Mouse (Mus musculus): ENCODE data around the gene Gna15. TPM values are rescaled to one million over a fixed set of nuclear protein-coding genes. Genes with fewer than 3 reads are reported as not detected.

Gene Gna15
- total and polyA plus RNA-seq, 3 experiments, result 23.0 to 142 (median 33.0) TPM

GRCm38 (mm10) chr10:81571501-81571876 is 47.5 kb upstream of the Gna15 start (continued):
- TF ChIP-seq RAD21 (IDR thresholded peaks at IDR 0.05; ENCODE audit: low read depth, low read length) (no peak), NELFE (IDR thresholded peaks at IDR 0.05; ENCODE audit: low read depth, low read length) (no peak)

- Histone ChIP-seq H3K4me1 (ENCODE audit: control insufficient read depth in 1 of 2, insufficient read depth in 2 of 2, low read length in 2 of 2) (peaks cover 3 to 30% of the 10 kb centered on the region in 2 experiments; a peak in 3 of 4 replicates), H3K36me3 (ENCODE audit: control insufficient read depth in 1 of 2, insufficient read depth in 2 of 2, low read length in 2 of 2) (peaks cover 0 to 12% of the 10 kb centered on the region in 2 experiments; a peak in 2 of 4 replicates), H3K27ac (ENCODE audit: control insufficient read depth, low read depth, low read length) (peak overlapping the region; percentile 57), H3K4me3 (ENCODE audit: control insufficient read depth in 1 of 2, insufficient read depth in 1 of 2, low read depth in 2 of 2, low read length in 2 of 2) (peak overlapping the region; percentile 69 to 79), H3K27me3 (ENCODE audit: control insufficient read depth in 1 of 2, insufficient read depth in 2 of 2, low read length in 2 of 2) (no peaks in the 10 kb centered on the region), H3K79me2 (ENCODE audit: control insufficient read depth, insufficient read depth, low read length, poor library complexity) (no peaks in the 10 kb centered on the region; the same call in 1 of the 2 replicates), H3K9ac (ENCODE audit: control insufficient read depth, low read depth, low read length, poor library complexity, severe bottlenecking) (peak overlapping the region; percentile 88), H3K9me3 (replicated peaks; ENCODE audit: insufficient read depth, low read length) (no peaks in the 10 kb centered on the region)
- DNase-seq (ENCODE audit: low read depth, low spot score), result peak; percentile 91
- TF ChIP-seq ELF1 (IDR thresholded peaks at IDR 0.05; ENCODE audit: low read depth, low read length) (peak; percentile 50; the same call in 1 of the 2 replicates), HCFC1 (IDR thresholded peaks at IDR 0.05; ENCODE audit: low read depth, low read length) (peak; percentile 97), BHLHE40 (IDR thresholded peaks at IDR 0.05; ENCODE audit: borderline replicate concordance, low read depth, low read length) (peak; percentile 90), CHD2 (IDR thresholded peaks at IDR 0.05; ENCODE audit: low read length) (no peak), NELFE (IDR thresholded peaks at IDR 0.05; ENCODE audit: low read depth, low read length) (no peak; the same call in 1 of the 2 replicates), POLR2A (IDR thresholded peaks at IDR 0.05; ENCODE audit: control insufficient read depth in 1 of 2, insufficient read depth in 1 of 2, low read depth in 1 of 2, low read length in 2 of 2, poor library complexity in 1 of 2) (peak in 1 of 2 experiments; percentile 27; a peak in 1 of 4 replicates), ZMIZ1 (IDR thresholded peaks at IDR 0.05; ENCODE audit: low read depth, low read length) (peak; percentile 11; the same call in 1 of the 2 replicates), USF2 (IDR thresholded peaks at IDR 0.05; ENCODE audit: borderline replicate concordance in 1 of 2, insufficient read depth in 1 of 2, low read depth in 1 of 2, low read length in 2 of 2) (no peak), TCF12 (IDR thresholded peaks at IDR 0.05; ENCODE audit: low read depth, low read length) (peak; percentile 32; the same call in 1 of the 2 replicates), GABPA (IDR thresholded peaks at IDR 0.05; ENCODE audit: low read depth, low read length) (no peak), POLR2AphosphoS5 (IDR thresholded peaks at IDR 0.05; ENCODE audit: borderline replicate concordance, low read depth, low read length) (no peak), ZNF384 (IDR thresholded peaks at IDR 0.05; ENCODE audit: low read depth, low read length) (peak; percentile 88), TBP (IDR thresholded peaks at IDR 0.05; ENCODE audit: low read depth, low read length) (no peak), MAFK (IDR thresholded peaks at IDR 0.05; ENCODE audit: borderline replicate concordance, low read depth, low read length) (no peak), RCOR1 (IDR thresholded peaks at IDR 0.05; ENCODE audit: low read depth, low read length) (no peak), TAL1 (IDR thresholded peaks at IDR 0.05; ENCODE audit: low read length) (no peak), RAD21 (IDR thresholded peaks at IDR 0.05; ENCODE audit: low read depth, low read length) (no peak), MYC (IDR thresholded peaks at IDR 0.05; ENCODE audit: low read depth, low read length) (0 out of 2 replicates have a peak, but pooled peaks have one; percentile 22), SIN3A (IDR thresholded peaks at IDR 0.05; ENCODE audit: low read length) (peak; percentile 47; the same call in 1 of the 2 replicates), KAT2A (conservative IDR thresholded peaks at IDR 0.05; ENCODE audit: low read depth, low read length) (peak; percentile 77; the same call in 1 of the 2 replicates), ZKSCAN1 (IDR thresholded peaks at IDR 0.05; ENCODE audit: low read depth, low read length) (no peak), ZC3H11A (IDR thresholded peaks at IDR 0.05; ENCODE audit: low read depth, low read length) (no peak), UBTF (IDR thresholded peaks at IDR 0.05; ENCODE audit: borderline replicate concordance, insufficient read depth, low read depth, low read length) (no peak), ETS1 (IDR thresholded peaks at IDR 0.05; ENCODE audit: low read depth, low read length) (no peak), MYB (IDR thresholded peaks at IDR 0.05; ENCODE audit: low read depth, low read length) (no peak), GATA1 (IDR thresholded peaks at IDR 0.05; ENCODE audit: low read depth, low read length) (no peak), POLR2AphosphoS2 (IDR thresholded peaks at IDR 0.05; ENCODE audit: low read length) (no peak), USF1 (IDR thresholded peaks at IDR 0.05; ENCODE audit: low read depth, low read length) (peak; percentile 63), MEF2A (IDR thresholded peaks at IDR 0.05; ENCODE audit: extremely low read depth, insufficient replicate concordance, low read depth, low read length, poor library complexity, severe bottlenecking) (no peak), MAX (IDR thresholded peaks at IDR 0.05; ENCODE audit: low read length) (no peak), MXI1 (IDR thresholded peaks at IDR 0.05; ENCODE audit: low read depth, low read length) (peak; percentile 33), MAZ (IDR thresholded peaks at IDR 0.05; ENCODE audit: low read depth, low read length) (peak; percentile 85; the same call in 1 of the 2 replicates), CTCF (IDR thresholded peaks at IDR 0.05 in 2 of 3, conservative IDR thresholded peaks at IDR 0.05 in 1 of 3; ENCODE audit: control insufficient read depth in 1 of 3, insufficient read depth in 1 of 3, low read depth in 2 of 3, low read length in 3 of 3, poor library complexity in 1 of 3, severe bottlenecking in 1 of 3) (0 out of 6 replicates have a peak, but pooled peaks of 1 of the 3 experiments have one; percentile 2)
Observed at GRCm38 (mm10) chr10:81570831-81571500, 46.9 kb upstream of the Gna15 start.

Data from MEL (cell line).